Mouse (Mus musculus) testis, adult 2 months (tissue): ENCODE data around the gene Prkd2. TPM values are rescaled to one million over a fixed set of nuclear protein-coding genes. Genes with fewer than 3 reads are reported as not detected.

Experiments
- H3K27ac ChIP-seq: fragments of 200-500 bp; 2 replicates; pipeline ENCODE4 v1.5.1; 2012; ENCODE audit warnings: low read depth, low read length; ENCODE audit not compliant: control insufficient read depth, insufficient read depth
- H3K27me3 ChIP-seq: fragments of 200-500 bp; 2 replicates; pipeline ENCODE4 v1.6.1; 2012; ENCODE audit warnings: mild to moderate bottlenecking, low read length, moderate library complexity; ENCODE audit not compliant: control insufficient read depth, insufficient read depth
- H3K36me3 ChIP-seq: fragments of 200-500 bp; 2 replicates; pipeline ENCODE4 v1.6.1; 2012; ENCODE audit warnings: mild to moderate bottlenecking, low read length; ENCODE audit not compliant: control insufficient read depth, insufficient read depth
- H3K4me1 ChIP-seq: fragments of 200-500 bp; 2 replicates; pipeline ENCODE4 v1.6.1; 2012; ENCODE audit warnings: low read length; ENCODE audit not compliant: control insufficient read depth, insufficient read depth
- H3K4me3 ChIP-seq: fragments of 200-500 bp; 2 replicates; pipeline ENCODE4 v1.5.1; 2012; ENCODE audit warnings: low read depth, mild to moderate bottlenecking, low read length, moderate library complexity, mixed read lengths; ENCODE audit not compliant: control insufficient read depth
- CTCF ChIP-seq: fragments of 200-500 bp; IDR thresholded peaks from 2 replicates; pipeline ENCODE4 v1.5.1; 2012; ENCODE audit warnings: low read depth, mild to moderate bottlenecking, inconsistent platforms, low read length, moderate library complexity; ENCODE audit not compliant: control insufficient read depth, insufficient read depth, insufficient replicate concordance
- POLR2A ChIP-seq: fragments of 200-500 bp; IDR thresholded peaks from 2 replicates; pipeline ENCODE4 v1.6.1; 2012; ENCODE audit warnings: low read depth, mild to moderate bottlenecking, inconsistent platforms, low read length, moderate library complexity; ENCODE audit not compliant: control insufficient read depth
- polyA plus RNA-seq: library from polyadenylated mRNA; depleted of rRNA; stranded (reverse); fragments of >200 nt; gene quantifications from 2 replicates; pipeline ENCODE4 v1.2.3, GENCODE M21; 2012; rRNA removed

The Prkd2 gene
- polyA plus RNA-seq = 2.8 and 4.5 TPM in 2 replicates

GRCm38 (mm10) chr7:16842645-16843063 is at the start of gene Prkd2:
Gene Prkd2 (plus strand): TSS chr7:16842902.
- Histone ChIP-seq H3K36me3 (peaks cover 3% of the 10 kb centered on the region), H3K4me1 (peaks cover 43% of the 10 kb centered on the region), H3K27ac (no peak within 1 kb of the TSS), H3K4me3 (peak within 1 kb of the TSS; percentile 84), H3K27me3 (no peaks in the 10 kb centered on the region)
- TF ChIP-seq CTCF = no peak
- TF ChIP-seq POLR2A = peak; percentile 38

- Histone ChIP-seq H3K27me3 (no peaks in the 10 kb centered on the region), H3K27ac (no peak overlapping the region), H3K36me3 (no peaks in the 10 kb centered on the region), H3K4me1 (peaks cover 9% of the 10 kb centered on the region), H3K4me3 (peak overlapping the region; percentile 69)
- TF ChIP-seq CTCF (no peak), POLR2A (no peak)
Measured at GRCm38 (mm10) chr7:16793010-16793725, 49.5 kb upstream of the Prkd2 start.

- H3K4me3 ChIP-seq = no peak overlapping the region
- no peaks in the 10 kb centered on the region for H3K27me3 ChIP-seq
- no peak for TF ChIP-seq POLR2A
- peaks cover 9% of the 10 kb centered on the region for H3K4me1 ChIP-seq
- H3K36me3 ChIP-seq = no peaks in the 10 kb centered on the region
- no peak overlapping the region for H3K27ac ChIP-seq
Measured at GRCm38 (mm10) chr7:16794886-16795285, 47.8 kb upstream of the Prkd2 start.

- Histone ChIP-seq H3K27me3 (no peaks in the 10 kb centered on the region), H3K4me1 (peaks cover 3% of the 10 kb centered on the region), H3K4me3 (no peak overlapping the region), H3K36me3 (no peaks in the 10 kb centered on the region), H3K27ac (no peak overlapping the region)
- TF ChIP-seq POLR2A = no peak
- TF ChIP-seq CTCF = no peak
Measured at GRCm38 (mm10) chr7:16804409-16805028, 38.2 kb upstream of the Prkd2 start.

GRCm38 (mm10) chr7:16807936-16808335 is 34.8 kb upstream of the Prkd2 start:
- no peaks in the 10 kb centered on the region for H3K27me3 ChIP-seq
- H3K4me3 ChIP-seq = no peak overlapping the region
- TF ChIP-seq POLR2A (no peak), CTCF (no peak)
- H3K36me3 ChIP-seq = no peaks in the 10 kb centered on the region
- H3K27ac ChIP-seq = no peak overlapping the region
- H3K4me1 ChIP-seq = peaks cover 26% of the 10 kb centered on the region

GRCm38 (mm10) chr7:16808647-16809046 is 34.1 kb upstream of the Prkd2 start:
- no peak for TF ChIP-seq POLR2A
- no peak for TF ChIP-seq CTCF
- Histone ChIP-seq H3K4me3 (no peak overlapping the region), H3K27me3 (no peaks in the 10 kb centered on the region), H3K36me3 (no peaks in the 10 kb centered on the region), H3K27ac (no peak overlapping the region), H3K4me1 (peaks cover 26% of the 10 kb centered on the region)

GRCm38 (mm10) chr7:16809739-16810138 is 33.0 kb upstream of the Prkd2 start:
- H3K4me1 ChIP-seq = peaks cover 26% of the 10 kb centered on the region
- no peak overlapping the region for H3K27ac ChIP-seq
- H3K36me3 ChIP-seq = no peaks in the 10 kb centered on the region
- H3K4me3 ChIP-seq = no peak overlapping the region
- no peaks in the 10 kb centered on the region for H3K27me3 ChIP-seq
- TF ChIP-seq POLR2A (no peak), CTCF (peak; percentile 82; the same call in 1 of the 2 replicates)

GRCm38 (mm10) chr7:16810399-16810919 is 32.2 kb upstream of the Prkd2 start:
- no peak overlapping the region for H3K27ac ChIP-seq
- peak overlapping the region; percentile 84 for H3K4me3 ChIP-seq
- no peaks in the 10 kb centered on the region for H3K36me3 ChIP-seq
- no peak for TF ChIP-seq POLR2A
- no peak for TF ChIP-seq CTCF
- peaks cover 26% of the 10 kb centered on the region for H3K4me1 ChIP-seq
- H3K27me3 ChIP-seq = no peaks in the 10 kb centered on the region
